Mouse (Mus musculus): ENCODE measurements around the gene Rnf130.

DNA sequence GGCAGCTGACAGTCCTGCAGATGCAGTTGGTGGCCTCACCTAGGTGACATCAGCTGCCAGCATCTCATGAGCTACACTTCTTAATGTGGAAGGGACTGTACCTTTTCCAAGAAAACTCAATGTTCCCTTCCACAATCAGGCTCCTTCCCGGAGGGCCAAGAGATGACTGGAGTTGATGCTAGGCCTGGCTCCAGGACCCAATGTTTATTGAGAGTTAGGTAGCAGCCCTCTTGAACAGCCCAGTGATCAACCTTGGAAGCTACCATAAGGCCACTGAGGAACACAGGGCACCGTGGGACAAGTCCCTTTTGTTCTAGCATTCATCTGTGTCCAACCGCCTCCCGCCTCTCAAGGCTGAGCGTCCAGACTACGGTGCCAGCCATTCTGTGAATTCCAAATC, 107.1 kb downstream of the Rnf130 start:
- TF ChIP-seq CTCF (IDR thresholded peaks at IDR 0.05; ENCODE audit: low read depth): no peak
- no peak for TF ChIP-seq EP300 (IDR thresholded peaks at IDR 0.05; ENCODE audit: low read depth)

Data from liver, postnatal 0 days (tissue).